Mouse (Mus musculus): ENCODE data around the gene Arhgap25.
"Not testable (repeated sequence)": the region's sequence is repeated elsewhere in the genome, so short reads cannot be mapped to it uniquely, and the experiment has no call there.

The Arhgap25 gene

GRCm38 (mm10) chr6:87532953-87533710 lies at the start of gene Arhgap25:
TSS of gene Arhgap25 (minus strand) at chr6:87533259.
- no peak for DNase-seq (ENCODE audit: low spot score)

- DNase-seq (ENCODE audit: low spot score), result no peak
Observed at GRCm38 (mm10) chr6:87582456-87582855, 49.4 kb upstream of the Arhgap25 start.

- no peak for DNase-seq (ENCODE audit: low spot score)
Observed at GRCm38 (mm10) chr6:87581581-87581980, 48.5 kb upstream of the Arhgap25 start.

GRCm38 (mm10) chr6:87581071-87581470 lies 48.0 kb upstream of the Arhgap25 start:
- no peak for DNase-seq (ENCODE audit: low spot score)

- DNase-seq (ENCODE audit: low spot score), result no peak
Observed at GRCm38 (mm10) chr6:87578247-87578646, 45.2 kb upstream of the Arhgap25 start.

- no peak for DNase-seq (ENCODE audit: low spot score)
Observed at GRCm38 (mm10) chr6:87576648-87577330, 43.7 kb upstream of the Arhgap25 start.

GRCm38 (mm10) chr6:87571863-87572262 lies 38.8 kb upstream of the Arhgap25 start:
- DNase-seq (ENCODE audit: low spot score), result not testable (repeated sequence)

GRCm38 (mm10) chr6:87567686-87568593 lies 34.9 kb upstream of the Arhgap25 start:
- DNase-seq (ENCODE audit: low spot score), result no peak

GRCm38 (mm10) chr6:87565166-87565565 lies 32.1 kb upstream of the Arhgap25 start:
- no peak for DNase-seq (ENCODE audit: low spot score)

- DNase-seq (ENCODE audit: low spot score), result no peak
Observed at GRCm38 (mm10) chr6:87564356-87564755, 31.3 kb upstream of the Arhgap25 start.

GRCm38 (mm10) chr6:87553724-87554123 lies 20.7 kb upstream of the Arhgap25 start:
- DNase-seq (ENCODE audit: low spot score), result no peak

- no peak for DNase-seq (ENCODE audit: low spot score)
Observed at GRCm38 (mm10) chr6:87552054-87552807, 19.2 kb upstream of the Arhgap25 start.

- DNase-seq (ENCODE audit: low spot score), result no peak
Observed at GRCm38 (mm10) chr6:87547836-87548235, 14.8 kb upstream of the Arhgap25 start.

- DNase-seq (ENCODE audit: low spot score), result no peak
Observed at GRCm38 (mm10) chr6:87547431-87547830, 14.4 kb upstream of the Arhgap25 start.

- no peak for DNase-seq (ENCODE audit: low spot score)
Observed at GRCm38 (mm10) chr6:87545331-87546217, 12.5 kb upstream of the Arhgap25 start.

- no peak for DNase-seq (ENCODE audit: low spot score)
Observed at GRCm38 (mm10) chr6:87542027-87542426, 9.0 kb upstream of the Arhgap25 start.

- no peak for DNase-seq (ENCODE audit: low spot score)
Observed at GRCm38 (mm10) chr6:87541171-87541571, 8.1 kb upstream of the Arhgap25 start.

GRCm38 (mm10) chr6:87538376-87539270 lies 5.6 kb upstream of the Arhgap25 start:
- no peak for DNase-seq (ENCODE audit: low spot score)

GRCm38 (mm10) chr6:87537678-87538077 lies 4.6 kb upstream of the Arhgap25 start:
- no peak for DNase-seq (ENCODE audit: low spot score)

GRCm38 (mm10) chr6:87536270-87536669 lies 3.2 kb upstream of the Arhgap25 start:
- DNase-seq (ENCODE audit: low spot score), result no peak

Data from left cerebral cortex, adult 11 months (tissue).